Mouse (Mus musculus): ENCODE measurements around the gene Spam1. TPM values are rescaled to one million over a fixed set of nuclear protein-coding genes. Genes with fewer than 3 reads are reported as not detected.

Spam1 gene
- not detected in 2 replicates for polyA plus RNA-seq (2015; fragmentation: Nextera tagmentation; extraction: Ambion mirVana)

- no peaks in the 10 kb centered on the region for H3K27me3 ChIP-seq (ENCODE audit: control insufficient read depth, insufficient read depth, low read depth, low read length)
- H3K4me3 ChIP-seq (ENCODE audit: low read length): no peak within 1 kb of the TSS
- no peak for ATAC-seq (ENCODE audit: low read depth)
- no peaks in the 10 kb centered on the region for H3K9me3 ChIP-seq (ENCODE audit: control insufficient read depth, low read length)
- no peak within 1 kb of the TSS for H3K27ac ChIP-seq (ENCODE audit: low read length)
- H3K36me3 ChIP-seq (ENCODE audit: control insufficient read depth, insufficient read depth, low read length): no peaks in the 10 kb centered on the region
- no peaks in the 10 kb centered on the region for H3K4me1 ChIP-seq (replicated peaks; ENCODE audit: control insufficient read depth, insufficient read depth, low read length)
- no peak within 1 kb of the TSS for H3K9ac ChIP-seq (ENCODE audit: low read length)
- no peak within 1 kb of the TSS for H3K4me2 ChIP-seq (ENCODE audit: low read depth, low read length)
Observed at GRCm38 (mm10) chr6:24790888-24791287, at the start of gene Spam1. Gene Spam1 (plus strand): TSS chr6:24791188.

GRCm38 (mm10) chr6:24748029-24748428 is 43.0 kb upstream of the Spam1 start, which contains the start of gene Hyal4:
Gene Hyal4 (plus strand): TSS chr6:24748329.
- no peak for ATAC-seq (ENCODE audit: low read depth)
- Histone ChIP-seq H3K4me3 (ENCODE audit: low read length) (no peak within 1 kb of the TSS), H3K27me3 (ENCODE audit: control insufficient read depth, insufficient read depth, low read depth, low read length) (no peaks in the 10 kb centered on the region), H3K27ac (ENCODE audit: low read length) (no peak within 1 kb of the TSS), H3K4me1 (replicated peaks; ENCODE audit: control insufficient read depth, insufficient read depth, low read length) (no peaks in the 10 kb centered on the region), H3K36me3 (ENCODE audit: control insufficient read depth, insufficient read depth, low read length) (no peaks in the 10 kb centered on the region), H3K9ac (ENCODE audit: low read length) (no peak within 1 kb of the TSS), H3K9me3 (ENCODE audit: control insufficient read depth, low read length) (no peaks in the 10 kb centered on the region), H3K4me2 (ENCODE audit: low read depth, low read length) (no peak within 1 kb of the TSS)
- 78% methylated on average over 4 of the region's 4 CpGs for WGBS

- no peak overlapping the region for H3K4me2 ChIP-seq (ENCODE audit: low read depth, low read length)
- no peaks in the 10 kb centered on the region for H3K27me3 ChIP-seq (ENCODE audit: control insufficient read depth, insufficient read depth, low read depth, low read length)
- 85% methylated on average over 3 of the region's 3 CpGs for WGBS
- H3K27ac ChIP-seq (ENCODE audit: low read length): no peak overlapping the region
- no peaks in the 10 kb centered on the region for H3K4me1 ChIP-seq (replicated peaks; ENCODE audit: control insufficient read depth, insufficient read depth, low read length)
- H3K9me3 ChIP-seq (ENCODE audit: control insufficient read depth, low read length): no peaks in the 10 kb centered on the region
- H3K4me3 ChIP-seq (ENCODE audit: low read length): no peak overlapping the region
- no peak for ATAC-seq (ENCODE audit: low read depth)
- no peaks in the 10 kb centered on the region for H3K36me3 ChIP-seq (ENCODE audit: control insufficient read depth, insufficient read depth, low read length)
- H3K9ac ChIP-seq (ENCODE audit: low read length): no peak overlapping the region
Observed at GRCm38 (mm10) chr6:24759281-24759680, 31.7 kb upstream of the Spam1 start.

- 65% methylated on average over 2 of the region's 2 CpGs for WGBS
- ATAC-seq (ENCODE audit: low read depth): no peak
- Histone ChIP-seq H3K36me3 (ENCODE audit: control insufficient read depth, insufficient read depth, low read length) (no peaks in the 10 kb centered on the region), H3K4me3 (ENCODE audit: low read length) (no peak overlapping the region), H3K9ac (ENCODE audit: low read length) (no peak overlapping the region), H3K4me1 (replicated peaks; ENCODE audit: control insufficient read depth, insufficient read depth, low read length) (no peaks in the 10 kb centered on the region), H3K27me3 (ENCODE audit: control insufficient read depth, insufficient read depth, low read depth, low read length) (no peaks in the 10 kb centered on the region), H3K27ac (ENCODE audit: low read length) (no peak overlapping the region), H3K4me2 (ENCODE audit: low read depth, low read length) (no peak overlapping the region), H3K9me3 (ENCODE audit: control insufficient read depth, low read length) (no peaks in the 10 kb centered on the region)
Observed at GRCm38 (mm10) chr6:24766261-24766660, 24.7 kb upstream of the Spam1 start.

GRCm38 (mm10) chr6:24779182-24779581 is 11.8 kb upstream of the Spam1 start:
- 46% methylated on average over 2 of the region's 2 CpGs for WGBS

GRCm38 (mm10) chr6:24822070-24822469 is 31.1 kb downstream of the Spam1 start:
- Histone ChIP-seq H3K9ac (ENCODE audit: low read length) (no peak overlapping the region), H3K4me2 (ENCODE audit: low read depth, low read length) (no peak overlapping the region), H3K36me3 (ENCODE audit: control insufficient read depth, insufficient read depth, low read length) (no peaks in the 10 kb centered on the region), H3K9me3 (ENCODE audit: control insufficient read depth, low read length) (no peaks in the 10 kb centered on the region), H3K4me1 (replicated peaks; ENCODE audit: control insufficient read depth, insufficient read depth, low read length) (no peaks in the 10 kb centered on the region), H3K4me3 (ENCODE audit: low read length) (no peak overlapping the region), H3K27me3 (ENCODE audit: control insufficient read depth, insufficient read depth, low read depth, low read length) (no peaks in the 10 kb centered on the region), H3K27ac (ENCODE audit: low read length) (no peak overlapping the region)
- ATAC-seq (ENCODE audit: low read depth): no peak
- 36% methylated on average over 2 of the region's 2 CpGs for WGBS

More at GRCm38 (mm10) chr6:24779182-24779581, 11.8 kb upstream of the Spam1 start:
- Histone ChIP-seq H3K4me1 (replicated peaks; ENCODE audit: control insufficient read depth, insufficient read depth, low read length) (no peaks in the 10 kb centered on the region), H3K9ac (ENCODE audit: low read length) (no peak overlapping the region), H3K27ac (ENCODE audit: low read length) (no peak overlapping the region), H3K4me2 (ENCODE audit: low read depth, low read length) (no peak overlapping the region), H3K36me3 (ENCODE audit: control insufficient read depth, insufficient read depth, low read length) (no peaks in the 10 kb centered on the region), H3K9me3 (ENCODE audit: control insufficient read depth, low read length) (no peaks in the 10 kb centered on the region), H3K4me3 (ENCODE audit: low read length) (no peak overlapping the region), H3K27me3 (ENCODE audit: control insufficient read depth, insufficient read depth, low read depth, low read length) (no peaks in the 10 kb centered on the region)
- no peak for ATAC-seq (ENCODE audit: low read depth)

Other genes starting within 250 kb of the Spam1 start
- 1.3 and 1.7 TPM in 2 replicates for gene Lmod2, start 193.4 kb upstream of the Spam1 start, polyA plus RNA-seq (2015; fragmentation: Nextera tagmentation; extraction: Ambion mirVana)
- 53.6 and 67.9 TPM in 2 replicates for gene Wasl, start 126.2 kb upstream of the Spam1 start, polyA plus RNA-seq (2015; fragmentation: Nextera tagmentation; extraction: Ambion mirVana)
- gene Hyal6, start 57.9 kb upstream of the Spam1 start, polyA plus RNA-seq (2015; fragmentation: Nextera tagmentation; extraction: Ambion mirVana): not detected in 2 replicates
- not detected in 2 replicates for gene Hyal4, start 42.9 kb upstream of the Spam1 start, polyA plus RNA-seq (2015; fragmentation: Nextera tagmentation; extraction: Ambion mirVana)
- gene Hyal5, start 66.8 kb downstream of the Spam1 start, polyA plus RNA-seq (2015; fragmentation: Nextera tagmentation; extraction: Ambion mirVana): not detected in 2 replicates
- gene Tmem229a, start 165.1 kb downstream of the Spam1 start, polyA plus RNA-seq (2015; fragmentation: Nextera tagmentation; extraction: Ambion mirVana): 0.06 TPM in 2 replicates

Measured in lung, embryonic 16.5 days (tissue).